Mouse (Mus musculus) thymus, adult 2 months (tissue): Measurements from ENCODE around the gene Rapsn.

ENCODE experiments used
- CTCF ChIP-seq: fragments of 200-500 bp; IDR thresholded peaks from 2 replicates; pipeline ENCODE4 v1.5.1; 2012; ENCODE audit warnings: mild to moderate bottlenecking, control low read depth, low read length, moderate library complexity, borderline replicate concordance; ENCODE audit not compliant: control insufficient read depth, poor library complexity, insufficient read depth; ENCODE audit errors: extremely low read depth
- POLR2A ChIP-seq: fragments of 200-500 bp; IDR thresholded peaks from 2 replicates; pipeline ENCODE4 v1.6.1; 2012; ENCODE audit warnings: mild to moderate bottlenecking, low read length, control low read depth, moderate library complexity; ENCODE audit not compliant: control insufficient read depth, poor library complexity, insufficient read depth; ENCODE audit errors: extremely low read depth

DNA sequence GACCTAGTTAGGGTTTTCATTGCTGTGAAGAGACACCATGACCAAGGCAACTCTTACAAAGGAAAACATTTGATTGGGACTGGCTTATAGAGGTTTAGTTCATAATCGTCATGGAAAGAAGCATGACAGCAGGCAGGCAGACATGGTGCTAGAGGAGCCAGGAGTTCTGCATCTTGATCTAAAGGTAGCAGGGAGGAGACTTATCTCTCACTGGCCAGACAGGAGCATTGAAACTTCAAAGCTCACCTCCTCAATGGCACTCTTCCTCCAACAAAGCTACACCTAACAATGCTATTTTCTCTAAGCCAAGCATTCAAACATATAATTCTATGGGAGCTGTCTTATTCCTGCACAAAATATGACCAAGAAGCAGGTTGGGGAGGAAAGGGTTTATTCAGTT, 8.9 kb upstream of the Rapsn start:
- TF ChIP-seq CTCF: no peak
- no peak for TF ChIP-seq POLR2A
